Mouse (Mus musculus): ENCODE data around the gene Akap11.
"Not testable (repeated sequence)": the region's sequence is repeated elsewhere in the genome, so short reads cannot be mapped to it uniquely, and the experiment has no call there.

The Akap11 gene

DNA sequence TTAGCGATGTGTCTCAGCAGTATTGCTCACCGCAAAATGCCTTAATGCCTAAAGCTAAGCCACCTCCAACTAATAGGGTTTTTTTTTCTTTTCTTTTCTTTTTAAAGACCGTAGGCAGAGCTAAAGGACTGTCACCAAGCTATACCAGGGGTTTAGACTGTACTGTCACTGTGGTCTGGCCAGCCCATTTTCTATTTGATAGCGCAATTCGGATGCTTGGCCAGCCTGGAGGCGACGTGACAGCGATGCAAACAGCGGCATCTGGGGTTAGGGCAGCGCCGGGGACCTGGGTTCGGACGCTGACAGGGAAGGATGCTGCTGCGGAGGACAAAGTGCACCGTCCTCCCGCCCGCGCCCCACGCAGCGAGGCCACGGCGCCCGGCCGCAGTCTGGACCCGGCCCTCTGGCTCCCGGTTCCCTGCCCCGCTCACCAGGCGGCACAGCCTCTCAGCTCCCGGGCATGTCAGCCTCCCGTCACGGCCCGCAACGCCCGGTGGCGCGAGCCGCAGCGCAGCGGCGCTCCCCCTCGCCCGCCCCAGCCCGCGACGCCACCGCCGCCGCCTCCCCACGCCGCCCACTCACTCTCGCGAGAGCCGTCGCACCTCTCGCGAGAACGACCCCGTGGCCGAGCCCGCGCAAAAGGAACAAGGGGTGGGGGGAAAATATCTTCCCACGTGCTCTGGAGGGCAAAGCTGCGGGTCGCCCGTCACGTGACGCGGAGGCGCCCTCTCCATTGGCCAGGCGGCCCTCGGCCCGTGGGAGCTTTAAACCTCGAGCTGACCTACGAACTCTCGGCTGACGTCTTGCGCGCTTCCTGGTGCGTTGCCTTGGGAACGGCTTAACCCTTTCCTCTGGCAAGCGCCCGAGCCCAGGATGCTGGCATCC lies at the start of gene Akap11:
Gene Akap11 (minus strand): TSS at position 528 of the 885 bp plus-strand sequence.
- DNase-seq (ENCODE audit: low read depth, low spot score), result peak; percentile 90

- no peak for DNase-seq (ENCODE audit: low read depth, low spot score)
Measured at GRCm38 (mm10) chr14:78584222-78584621, 47.6 kb upstream of the Akap11 start.

GRCm38 (mm10) chr14:78583168-78583567 lies 46.6 kb upstream of the Akap11 start:
- no peak for DNase-seq (ENCODE audit: low read depth, low spot score)

- no peak for DNase-seq (ENCODE audit: low read depth, low spot score)
Measured at GRCm38 (mm10) chr14:78575899-78576298, 39.3 kb upstream of the Akap11 start.

DNA sequence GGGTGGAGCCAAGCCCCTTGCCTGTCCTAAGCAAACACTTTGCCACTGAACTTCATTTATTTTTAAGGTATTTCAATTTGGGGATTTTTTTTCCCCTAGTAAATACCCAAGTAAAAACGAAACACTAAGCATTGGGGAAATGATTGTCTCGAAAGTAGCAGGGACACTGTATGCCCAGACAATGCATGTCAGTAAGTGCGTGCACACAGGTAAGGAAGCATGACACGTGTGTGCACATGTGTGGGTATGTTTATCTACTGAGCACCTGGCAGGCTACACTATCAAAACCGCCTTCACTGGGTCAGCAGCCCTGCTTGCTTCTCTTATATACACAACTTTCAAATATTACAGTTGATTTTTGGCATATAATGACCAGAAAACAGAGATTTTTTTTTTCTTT lies 31.8 kb upstream of the Akap11 start:
- no peak for DNase-seq (ENCODE audit: low read depth, low spot score)

DNA sequence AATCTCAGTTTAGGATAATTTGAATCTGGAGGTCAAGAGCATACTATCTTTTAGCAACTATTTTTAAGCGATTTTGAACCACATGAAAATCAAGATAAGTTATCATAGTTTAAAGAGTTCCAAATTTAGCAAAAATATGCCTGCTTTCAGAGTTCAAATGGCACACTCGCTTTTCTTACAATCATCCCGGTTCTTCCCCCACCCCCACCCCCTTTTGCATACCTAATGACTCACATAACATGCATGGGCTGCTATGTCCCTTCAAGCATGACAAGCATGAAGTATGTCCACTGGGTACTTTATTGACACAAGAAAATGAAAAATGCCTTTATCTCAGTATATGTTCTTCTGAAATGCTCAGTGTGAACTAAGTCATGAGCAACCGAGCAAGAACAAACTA lies 29.8 kb upstream of the Akap11 start:
- no peak for DNase-seq (ENCODE audit: low read depth, low spot score)

- no peak for DNase-seq (ENCODE audit: low read depth, low spot score)
Measured at GRCm38 (mm10) chr14:78564292-78564691, 27.7 kb upstream of the Akap11 start.

DNA sequence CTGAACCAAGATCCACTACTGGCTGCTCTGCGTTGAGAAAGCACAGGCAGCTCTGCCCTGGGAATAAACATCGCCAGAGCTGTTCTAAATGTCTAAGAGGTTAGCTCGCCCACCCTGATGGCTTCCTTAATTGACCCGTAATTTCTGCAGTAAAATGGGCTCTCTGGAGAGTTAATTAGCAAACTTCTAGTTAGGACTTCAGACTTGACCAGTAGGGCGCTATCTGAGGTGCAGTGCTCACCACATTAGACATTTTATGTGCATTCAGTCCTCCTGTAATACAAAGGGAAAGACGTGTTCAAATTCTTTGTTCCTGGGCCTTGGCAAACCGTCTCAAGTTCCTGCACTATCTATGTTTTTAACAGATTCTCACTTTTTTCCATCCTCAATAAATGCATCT lies 26.6 kb upstream of the Akap11 start:
- DNase-seq (ENCODE audit: low read depth, low spot score), result no peak

- DNase-seq (ENCODE audit: low read depth, low spot score), result no peak
Measured at GRCm38 (mm10) chr14:78562121-78562520, 25.5 kb upstream of the Akap11 start.

DNA sequence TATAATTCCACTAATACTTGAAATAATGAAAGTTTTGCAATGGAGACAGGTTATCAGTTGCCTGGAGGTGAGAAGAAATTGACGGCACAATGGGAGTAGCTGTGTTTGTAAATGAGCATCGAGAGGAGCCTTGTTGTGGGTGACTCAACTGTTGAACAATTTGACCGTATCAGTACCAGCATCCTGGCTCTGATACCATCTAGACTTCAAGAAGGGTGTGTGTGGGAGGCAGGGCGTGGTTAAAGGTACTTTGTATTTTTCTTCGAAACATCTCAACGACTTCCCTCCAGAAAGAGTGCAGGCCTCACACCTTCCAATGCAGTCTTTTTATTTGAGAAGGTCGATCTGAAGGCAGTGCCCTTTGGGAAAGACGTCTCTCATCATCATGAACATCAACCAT lies 22.4 kb upstream of the Akap11 start:
- DNase-seq (ENCODE audit: low read depth, low spot score), result no peak

- not testable (repeated sequence) for DNase-seq (ENCODE audit: low read depth, low spot score)
Measured at GRCm38 (mm10) chr14:78554830-78555229, 18.2 kb upstream of the Akap11 start.

DNA sequence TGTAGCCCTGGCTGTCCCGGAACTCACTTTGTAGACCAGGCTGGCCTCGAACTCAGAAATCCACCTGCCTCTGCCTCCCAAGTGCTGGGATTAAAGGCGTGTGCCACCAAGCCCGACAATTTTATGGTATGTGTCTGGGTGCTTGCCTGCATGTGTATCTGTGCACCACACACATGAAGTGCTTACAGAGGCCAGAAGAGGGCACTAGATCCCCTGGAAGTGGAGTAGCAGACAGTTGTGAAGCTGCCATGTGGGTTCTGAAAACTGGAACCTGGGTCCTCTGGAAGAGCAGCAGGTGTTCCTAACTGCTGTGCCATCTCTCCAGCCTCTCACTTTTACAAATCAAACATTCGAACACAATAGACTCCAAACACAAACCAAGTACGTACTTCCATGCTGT lies 17.1 kb upstream of the Akap11 start:
- no peak for DNase-seq (ENCODE audit: low read depth, low spot score)

GRCm38 (mm10) chr14:78548807-78549206 lies 12.2 kb upstream of the Akap11 start:
- no peak for DNase-seq (ENCODE audit: low read depth, low spot score)

- DNase-seq (ENCODE audit: low read depth, low spot score), result no peak
Measured at GRCm38 (mm10) chr14:78541319-78541718, 4.7 kb upstream of the Akap11 start.

GRCm38 (mm10) chr14:78539821-78540220 lies 3.2 kb upstream of the Akap11 start:
- no peak for DNase-seq (ENCODE audit: low read depth, low spot score)

- DNase-seq (ENCODE audit: low read depth, low spot score), result no peak
Measured at GRCm38 (mm10) chr14:78538572-78539320, 2.1 kb upstream of the Akap11 start.

DNA sequence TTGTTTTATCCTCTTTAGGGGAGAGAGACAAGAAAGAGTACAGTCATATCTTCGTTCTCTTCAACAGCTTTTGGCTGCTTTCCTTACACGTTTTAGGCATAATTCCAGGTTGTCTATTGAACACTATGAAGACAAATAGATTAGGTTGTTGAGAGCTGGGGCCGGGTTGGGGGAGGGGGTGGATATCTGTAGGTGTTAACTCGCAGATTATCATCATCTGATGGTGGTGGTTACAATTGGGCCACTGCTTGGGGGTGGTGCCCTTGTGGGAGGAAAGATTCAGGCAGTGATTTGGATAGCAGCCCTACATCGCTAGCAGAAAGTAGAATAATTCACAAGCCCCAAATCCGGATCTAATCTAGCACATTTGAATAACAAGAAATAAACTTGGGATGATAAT lies 943 bp upstream of the Akap11 start:
- DNase-seq (ENCODE audit: low read depth, low spot score), result no peak

GRCm38 (mm10) chr14:78535366-78535765 lies 1.2 kb downstream of the Akap11 start:
- no peak for DNase-seq (ENCODE audit: low read depth, low spot score)

- no peak for DNase-seq (ENCODE audit: low read depth, low spot score)
Measured at GRCm38 (mm10) chr14:78534651-78535050, 2.0 kb downstream of the Akap11 start.

DNA sequence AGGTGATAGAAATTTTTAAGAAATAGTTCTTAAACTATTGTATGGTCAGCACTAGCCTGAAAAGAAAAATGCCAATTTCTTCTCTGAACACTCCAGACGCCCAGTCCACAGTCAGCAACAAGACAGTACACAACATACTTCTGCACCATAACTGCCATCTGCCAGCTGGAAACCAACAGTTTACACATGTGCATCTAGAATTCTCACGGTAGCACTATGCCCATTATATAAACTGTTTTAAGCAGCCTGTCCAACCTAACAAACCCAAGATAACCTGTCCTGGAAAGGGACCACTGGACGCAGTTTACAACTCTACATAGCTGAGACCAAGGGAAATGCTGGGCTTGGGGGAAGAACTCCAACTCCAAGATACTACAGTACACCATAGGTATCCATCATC lies 2.9 kb downstream of the Akap11 start:
- DNase-seq (ENCODE audit: low read depth, low spot score), result no peak

DNA sequence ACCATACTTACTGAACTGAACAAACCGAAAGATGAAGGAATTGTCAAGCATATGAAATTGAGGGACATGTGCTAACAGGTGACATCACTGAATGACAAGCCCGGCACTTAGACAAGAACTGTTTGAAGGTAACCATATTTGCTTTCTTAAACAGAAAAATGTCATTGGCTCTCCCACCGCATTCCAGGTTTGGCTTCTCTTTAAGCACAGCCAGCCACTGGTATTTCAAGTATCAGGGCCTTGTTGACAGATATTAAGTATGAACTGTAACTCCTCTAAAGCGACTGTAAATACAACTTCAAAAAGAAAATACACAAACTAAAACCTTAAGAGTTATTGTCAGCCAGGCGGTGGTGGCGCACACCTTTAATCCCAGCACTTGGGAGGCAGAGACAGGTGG lies 4.3 kb downstream of the Akap11 start:
- DNase-seq (ENCODE audit: low read depth, low spot score), result no peak

DNA sequence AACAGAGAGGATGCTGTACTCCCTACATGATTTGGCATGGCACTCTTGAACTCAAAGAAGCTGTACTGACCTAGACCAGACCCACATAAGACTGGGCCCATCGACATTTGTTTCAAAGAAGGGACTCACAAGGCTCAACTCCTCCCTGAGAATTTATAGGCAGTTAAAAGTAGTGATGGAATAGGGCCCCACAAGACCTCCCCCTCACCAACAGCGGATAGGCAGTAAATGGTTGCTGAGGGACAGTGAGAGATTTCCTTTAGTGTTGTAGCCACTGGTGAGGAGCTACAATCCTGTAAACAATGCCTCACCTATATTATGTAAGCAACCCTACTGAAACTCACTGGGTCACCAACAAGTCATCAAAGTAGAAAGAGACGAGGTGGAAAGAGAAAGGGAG lies 6.4 kb downstream of the Akap11 start:
- no peak for DNase-seq (ENCODE audit: low read depth, low spot score)

Data from brain, embryonic 18.5 days (tissue).